Mouse (Mus musculus) E14TG2a.4 (cell line): ENCODE measurements at regions not wholly inside any gene's neighbourhood (a gene's known extent, or its start where the extent isn't known, plus 50 kb on each side); places are given as distances from the start of the nearest gene placed in this dataset.

Experiments
- CTCF ChIP-seq: conservative IDR thresholded peaks from 2 replicates; pipeline ENCODE4 v1.5.1; 2014; ENCODE audit warnings: low read length
- NANOG ChIP-seq: IDR thresholded peaks from 2 replicates; pipeline ENCODE4 v1.6.1; 2014; ENCODE audit warnings: borderline replicate concordance, low read length, mixed read lengths
- POU5F1 ChIP-seq: IDR thresholded peaks from 2 replicates; pipeline ENCODE4 v1.6.1; 2014; ENCODE audit warnings: low read length, borderline replicate concordance

- TF ChIP-seq CTCF: no peak
- TF ChIP-seq NANOG: no peak
- no peak for TF ChIP-seq POU5F1
These were observed 70.4 kb downstream of the Zfp706 start for GRCm38 (mm10) chr15:36937067-36937657.
